Mouse (Mus musculus): ENCODE results near the gene Srd5a3.
A peak's percentile ranks its signal among the peaks of the same experiment; 100 is the strongest.
"Not testable (repeated sequence)": the region's sequence is repeated elsewhere in the genome, so short reads cannot be mapped to it uniquely, and the experiment has no call there.

The Srd5a3 gene

GRCm38 (mm10) chr5:76139808-76140729 lies at the start of gene Srd5a3:
Gene Srd5a3, plus strand, starts transcription at chr5:76140271.
- DNase-seq: peak; percentile 96

- not testable (repeated sequence) for DNase-seq
Measured at GRCm38 (mm10) chr5:76103809-76104208, 36.3 kb upstream of the Srd5a3 start.

- no peak for DNase-seq
Measured at GRCm38 (mm10) chr5:76107306-76107705, 32.8 kb upstream of the Srd5a3 start.

- no peak for DNase-seq
Measured at GRCm38 (mm10) chr5:76108496-76108895, 31.6 kb upstream of the Srd5a3 start.

GRCm38 (mm10) chr5:76111173-76111572 lies 28.9 kb upstream of the Srd5a3 start:
- no peak for DNase-seq

- DNase-seq: no peak
Measured at GRCm38 (mm10) chr5:76112016-76112415, 28.1 kb upstream of the Srd5a3 start.

- DNase-seq: no peak
Measured at GRCm38 (mm10) chr5:76115436-76116041, 24.5 kb upstream of the Srd5a3 start.

GRCm38 (mm10) chr5:76118441-76118840 lies 21.6 kb upstream of the Srd5a3 start:
- DNase-seq: no peak

GRCm38 (mm10) chr5:76120634-76121033 lies 19.4 kb upstream of the Srd5a3 start:
- DNase-seq: no peak

- no peak for DNase-seq
Measured at GRCm38 (mm10) chr5:76127584-76128316, 12.3 kb upstream of the Srd5a3 start.

- DNase-seq: no peak
Measured at GRCm38 (mm10) chr5:76130292-76130691, 9.8 kb upstream of the Srd5a3 start.

- DNase-seq: no peak
Measured at GRCm38 (mm10) chr5:76131990-76132389, 8.1 kb upstream of the Srd5a3 start.

- DNase-seq: no peak
Measured at GRCm38 (mm10) chr5:76135644-76136043, 4.4 kb upstream of the Srd5a3 start.

GRCm38 (mm10) chr5:76136271-76136670 lies 3.8 kb upstream of the Srd5a3 start:
- no peak for DNase-seq

GRCm38 (mm10) chr5:76137586-76137985 lies 2.5 kb upstream of the Srd5a3 start:
- DNase-seq: no peak

GRCm38 (mm10) chr5:76138071-76138470 lies 2.0 kb upstream of the Srd5a3 start:
- no peak for DNase-seq

- DNase-seq: no peak
Measured at GRCm38 (mm10) chr5:76138512-76138911, 1.6 kb upstream of the Srd5a3 start.

GRCm38 (mm10) chr5:76139171-76139671 lies 850 bp upstream of the Srd5a3 start:
- no peak for DNase-seq

- no peak for DNase-seq
Measured at GRCm38 (mm10) chr5:76140730-76141066, 627 bp downstream of the Srd5a3 start.

GRCm38 (mm10) chr5:76143356-76143755 lies 3.3 kb downstream of the Srd5a3 start:
- DNase-seq: no peak

GRCm38 (mm10) chr5:76146401-76146800 lies 6.3 kb downstream of the Srd5a3 start:
- DNase-seq: no peak

- no peak for DNase-seq
Measured at GRCm38 (mm10) chr5:76149436-76149835, 9.4 kb downstream of the Srd5a3 start.

- no peak for DNase-seq
Measured at GRCm38 (mm10) chr5:76152956-76153355, 12.9 kb downstream of the Srd5a3 start.
